Mouse (Mus musculus) embryonic fibroblast, embryonic 13.5 days (primary cell): ENCODE results near the gene Bcl7a. TPM values are rescaled to one million over a fixed set of nuclear protein-coding genes. Genes with fewer than 3 reads are reported as not detected.
A peak's percentile ranks its signal among the peaks of the same experiment; 100 is the strongest.

ENCODE experiments used
- H3K27ac ChIP-seq: 2 replicates; pipeline ENCODE4 v1.5.1; 2012; ENCODE audit warnings: low read length, control low read depth, inconsistent platforms; ENCODE audit not compliant: insufficient read depth
- H3K4me1 ChIP-seq: 2 replicates; pipeline ENCODE4 v1.6.1; 2011; ENCODE audit warnings: low read length; ENCODE audit not compliant: control insufficient read depth, insufficient read depth
- H3K4me3 ChIP-seq: 2 replicates; pipeline ENCODE4 v1.5.1; 2011; ENCODE audit warnings: mild to moderate bottlenecking, control low read depth, low read length; ENCODE audit not compliant: insufficient read depth
- CTCF ChIP-seq: IDR thresholded peaks from 2 replicates; pipeline ENCODE4 v1.5.1; 2011; ENCODE audit warnings: mild to moderate bottlenecking, control low read depth, low read length, moderate library complexity, borderline replicate concordance; ENCODE audit not compliant: insufficient read depth
- POLR2A ChIP-seq: IDR thresholded peaks from 2 replicates; pipeline ENCODE4 v1.6.1; 2011; ENCODE audit warnings: low read depth, mild to moderate bottlenecking, control low read depth, low read length, moderate library complexity
- polyA plus RNA-seq: library from polyadenylated mRNA; stranded (reverse); fragments of >200 nt; gene quantifications from 2 replicates; pipeline ENCODE4 v1.2.4, GENCODE M21; 2011; ENCODE audit warnings: low read depth; ENCODE audit not compliant: missing spikeins, insufficient read length

Bcl7a gene
- polyA plus RNA-seq, 1 experiment, result 11.2 TPM

DNA sequence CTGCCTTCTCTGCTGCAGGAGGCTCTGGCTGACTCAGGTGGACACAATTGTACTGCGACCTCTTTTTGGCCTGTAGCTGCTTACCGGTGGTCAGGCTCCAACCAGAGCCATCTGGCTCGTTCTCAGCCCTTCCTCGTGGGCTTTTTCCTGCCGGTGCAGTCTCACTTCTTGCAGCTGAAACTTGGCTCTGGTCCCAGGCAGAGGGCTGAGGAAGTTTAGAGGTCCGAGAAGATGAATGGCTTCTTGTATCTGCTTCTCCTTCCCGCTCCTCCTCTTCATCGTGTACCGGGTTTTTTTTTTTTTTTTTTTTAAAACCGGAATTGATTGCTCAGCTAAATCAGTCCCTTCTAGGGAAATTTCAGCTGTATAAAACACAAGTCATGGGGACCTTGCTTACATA is 32.9 kb downstream of the Bcl7a start:
- Histone ChIP-seq H3K4me3 (no peak overlapping the region), H3K4me1 (no peaks in the 10 kb centered on the region), H3K27ac (no peak overlapping the region)
- TF ChIP-seq POLR2A (no peak), CTCF (no peak)

DNA sequence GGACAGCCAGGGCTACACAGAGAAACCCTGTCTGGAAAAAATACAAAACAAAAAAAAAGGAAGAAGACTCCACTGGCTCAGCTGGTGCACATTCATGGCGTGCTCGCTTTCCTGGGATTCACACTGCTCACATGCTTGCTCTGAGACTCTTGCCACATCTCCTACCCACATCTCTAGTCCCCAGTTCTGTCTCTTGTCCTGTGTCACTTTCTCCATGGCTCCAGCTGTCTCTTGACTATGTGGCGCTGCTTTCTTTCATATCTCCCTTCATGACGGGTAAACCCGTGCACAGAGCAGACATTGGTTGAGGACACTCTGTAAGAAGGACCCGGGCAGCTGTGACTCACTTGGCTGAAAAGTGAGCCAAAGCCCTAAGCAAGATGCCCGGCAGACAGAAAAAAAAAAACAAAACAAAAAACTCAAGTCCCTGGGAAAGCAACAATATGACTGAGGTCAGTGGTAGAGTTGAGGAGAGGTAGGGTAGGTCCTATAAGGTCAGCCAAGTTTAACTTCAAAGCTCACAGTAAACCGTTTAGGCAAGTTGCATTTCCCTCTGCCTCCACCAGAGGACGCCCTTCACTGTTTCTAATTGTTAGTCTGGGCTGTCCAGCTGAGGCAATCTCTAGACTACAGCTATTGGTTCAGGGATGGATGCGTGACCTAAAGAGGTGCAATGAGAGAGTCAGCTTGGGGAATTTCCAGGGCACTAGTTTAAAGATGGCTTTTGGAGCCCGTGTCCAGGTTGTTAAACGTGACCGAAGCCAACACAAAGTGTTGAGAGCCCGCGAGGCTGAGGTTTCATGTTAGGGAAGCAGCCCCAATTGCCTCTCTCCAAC is 33.7 kb downstream of the Bcl7a start:
- Histone ChIP-seq H3K4me3 (no peak overlapping the region), H3K4me1 (no peaks in the 10 kb centered on the region), H3K27ac (no peak overlapping the region)
- TF ChIP-seq CTCF, result peak; percentile 63; the same call in 1 of the 2 replicates
- TF ChIP-seq POLR2A, result no peak

DNA sequence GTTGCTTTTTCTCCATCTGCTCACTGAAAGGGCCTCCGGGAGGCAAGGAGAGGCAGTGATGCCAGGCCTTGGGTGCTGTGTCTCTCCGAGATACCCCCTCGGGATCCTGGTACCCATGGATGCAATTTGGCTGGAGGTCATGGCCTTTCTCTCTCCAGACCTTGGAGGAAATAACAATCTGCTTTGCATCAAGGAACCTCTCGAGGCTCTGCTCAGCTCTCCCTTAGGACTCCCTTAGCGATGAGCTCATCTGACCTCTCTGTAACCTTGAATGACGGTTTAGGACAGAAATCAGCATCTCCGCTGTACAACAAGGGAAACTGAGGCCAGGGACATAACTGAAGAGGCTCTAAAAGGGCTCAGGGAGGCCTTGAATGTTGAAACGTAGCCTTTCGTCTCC is 35.1 kb downstream of the Bcl7a start:
- Histone ChIP-seq H3K27ac (no peak overlapping the region), H3K4me1 (no peaks in the 10 kb centered on the region)

DNA sequence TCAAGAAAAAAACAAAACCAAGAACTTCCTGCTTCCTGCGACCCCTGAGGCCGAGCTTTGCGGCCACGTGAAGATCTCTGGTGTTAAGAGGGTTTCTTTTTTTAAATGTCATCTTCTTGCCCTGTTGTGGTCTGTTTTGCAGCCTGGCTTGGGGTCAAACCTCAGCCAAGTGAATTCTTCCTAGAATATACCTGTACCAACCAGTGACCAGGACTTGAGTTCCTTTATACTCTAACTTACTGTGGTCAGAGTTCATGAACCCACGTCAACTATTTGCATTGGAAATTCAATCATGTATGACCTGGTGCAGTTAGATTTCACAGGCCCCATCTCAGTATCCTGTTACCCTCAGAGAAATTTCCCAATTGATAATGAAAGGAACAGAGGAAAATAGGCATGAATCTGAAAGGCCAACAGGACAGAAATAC is 35.9 kb downstream of the Bcl7a start:
- H3K27ac ChIP-seq, result no peak overlapping the region
- no peak overlapping the region for H3K4me3 ChIP-seq
- no peak for TF ChIP-seq CTCF
- no peaks in the 10 kb centered on the region for H3K4me1 ChIP-seq

More for the DNA sequence above, 35.1 kb downstream of the Bcl7a start:
- no peak overlapping the region for H3K4me3 ChIP-seq
- TF ChIP-seq CTCF (no peak), POLR2A (no peak)

DNA sequence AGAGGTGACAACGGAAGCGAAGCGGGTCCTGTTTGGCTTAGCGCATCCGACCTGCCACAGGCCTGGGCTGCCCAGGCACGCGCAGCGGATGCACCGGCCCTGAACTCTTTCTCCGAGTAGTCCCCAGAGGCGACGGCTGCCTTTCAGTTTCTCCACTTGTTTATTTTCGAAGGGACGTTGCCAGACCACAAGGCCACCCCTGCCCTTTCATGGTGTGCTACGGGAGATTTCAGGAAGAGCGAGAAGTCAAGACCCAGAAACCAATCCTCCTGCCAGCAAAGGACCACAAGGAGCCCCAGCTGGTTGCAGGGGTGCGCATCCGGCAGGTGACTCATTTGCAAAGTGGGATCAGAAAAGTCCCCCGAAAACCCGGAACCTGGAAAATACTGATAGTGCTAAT is 38.3 kb downstream of the Bcl7a start:
- no peak for TF ChIP-seq POLR2A
- no peak for TF ChIP-seq CTCF
- no peak overlapping the region for H3K4me3 ChIP-seq

DNA sequence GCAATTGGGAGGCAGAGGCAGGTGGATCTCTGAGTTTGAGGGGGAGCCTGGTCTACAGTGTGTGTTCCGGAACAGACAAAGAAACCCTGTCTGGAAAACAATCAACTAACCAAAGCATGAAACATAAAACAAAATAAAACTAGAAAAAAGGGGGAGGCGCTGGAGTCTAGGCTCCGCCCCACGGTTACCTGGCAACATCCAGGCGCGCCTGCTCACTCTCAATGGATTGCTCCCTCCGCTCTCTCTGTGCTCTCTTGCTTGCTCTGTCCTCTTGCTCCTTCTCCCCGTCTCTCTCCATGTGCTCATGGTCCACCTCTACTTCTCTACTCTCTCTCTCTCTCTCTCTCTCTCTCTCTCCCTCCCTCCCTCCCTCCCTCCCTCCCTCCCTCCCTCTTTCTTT is 39.1 kb downstream of the Bcl7a start:
- TF ChIP-seq CTCF (no peak), POLR2A (no peak)
- Histone ChIP-seq H3K4me1 (no peaks in the 10 kb centered on the region), H3K4me3 (no peak overlapping the region), H3K27ac (no peak overlapping the region)

More for the DNA sequence above, 38.3 kb downstream of the Bcl7a start:
- Histone ChIP-seq H3K27ac (no peak overlapping the region), H3K4me1 (no peaks in the 10 kb centered on the region)

DNA sequence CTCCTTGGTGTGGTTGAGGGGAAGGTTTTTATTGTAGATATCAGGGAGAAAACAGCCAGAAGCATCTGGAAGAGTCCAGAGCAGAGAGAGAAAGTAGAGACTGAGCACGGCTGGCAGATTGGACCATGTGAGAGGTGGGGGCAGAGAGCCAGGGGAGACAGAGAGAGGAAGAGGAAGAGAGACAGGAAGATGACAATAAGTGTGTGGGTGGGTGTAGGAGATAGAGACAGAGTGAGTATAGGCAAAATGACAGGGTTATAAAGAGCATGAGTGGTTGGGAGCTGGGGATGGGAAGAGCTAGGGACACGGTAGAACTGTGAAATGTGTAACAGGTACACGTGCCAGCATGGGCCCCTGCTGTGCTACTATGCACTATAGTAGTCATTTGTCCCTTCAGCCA is 44.8 kb downstream of the Bcl7a start:
- Histone ChIP-seq H3K4me1 (no peaks in the 10 kb centered on the region), H3K4me3 (no peak overlapping the region), H3K27ac (no peak overlapping the region)
- TF ChIP-seq CTCF (no peak), POLR2A (no peak)

DNA sequence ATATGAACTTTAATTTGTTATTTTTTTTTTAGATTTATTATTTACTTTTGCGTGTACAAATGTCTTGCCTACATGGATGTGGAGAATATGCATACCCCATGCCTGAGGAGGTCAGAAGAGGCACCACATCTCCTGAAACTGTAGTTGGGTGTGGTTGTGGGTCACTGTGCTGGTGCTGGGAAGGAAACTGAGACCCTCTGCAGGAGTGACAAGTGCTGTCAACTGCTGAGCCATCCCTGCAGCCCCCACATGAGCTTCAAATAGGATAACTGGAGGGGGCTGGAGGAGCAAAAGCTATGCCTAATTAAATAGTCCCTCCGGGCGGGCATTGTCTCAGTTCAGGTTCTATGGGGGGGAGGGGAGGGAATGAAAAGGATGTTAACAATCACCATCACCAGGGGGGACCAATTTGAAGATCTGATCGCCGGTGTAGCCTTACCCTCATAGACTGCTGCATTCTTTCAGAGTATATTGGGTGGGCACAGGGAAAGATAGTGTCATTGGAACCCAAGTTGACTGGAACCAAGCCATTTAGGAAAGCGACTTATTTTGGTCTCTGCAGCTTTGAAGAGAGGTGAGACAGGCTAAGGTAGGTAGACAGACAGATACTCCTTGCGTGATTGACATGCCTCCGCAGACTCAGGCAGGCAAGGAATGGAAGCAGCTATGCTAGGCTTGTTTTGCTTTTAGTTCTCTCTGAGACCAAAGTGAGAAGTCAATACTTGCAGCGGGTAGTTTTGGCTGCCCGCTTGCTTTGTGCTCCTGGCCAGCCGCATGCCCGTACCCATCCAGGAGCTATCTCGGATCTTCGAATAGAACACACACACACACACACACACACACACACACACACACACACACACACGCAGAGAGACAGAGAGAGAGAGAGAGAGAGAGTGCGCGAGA is 47.2 kb downstream of the Bcl7a start:
- TF ChIP-seq POLR2A, result no peak; the same call in 1 of the 2 replicates
- TF ChIP-seq CTCF, result no peak
- no peak overlapping the region for H3K27ac ChIP-seq
- H3K4me3 ChIP-seq, result peak overlapping the region; percentile 31
- H3K4me1 ChIP-seq, result peaks cover 5% of the 10 kb centered on the region; the same call in 1 of the 2 replicates

DNA sequence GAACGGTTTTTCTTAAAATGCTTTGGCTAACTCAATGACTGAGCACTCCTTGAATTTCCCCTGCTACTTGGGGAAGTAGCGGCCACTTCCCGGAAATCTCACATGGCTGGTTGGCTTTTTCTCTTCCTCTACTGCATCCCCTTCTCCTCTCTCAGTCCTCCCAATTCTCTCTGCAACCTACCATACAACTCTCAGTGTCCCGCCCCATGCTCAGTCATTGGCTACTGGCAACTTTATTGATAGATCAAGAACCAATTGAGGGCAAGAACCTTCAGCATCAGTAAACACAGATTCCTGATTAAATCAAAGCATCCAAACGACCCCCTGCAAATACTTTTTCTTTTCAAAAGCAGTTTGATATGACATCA is 47.8 kb downstream of the Bcl7a start:
- Histone ChIP-seq H3K27ac (no peak overlapping the region), H3K4me3 (peak overlapping the region; percentile 31), H3K4me1 (peaks cover 7% of the 10 kb centered on the region)
- TF ChIP-seq POLR2A (no peak; the same call in 1 of the 2 replicates), CTCF (no peak)

DNA sequence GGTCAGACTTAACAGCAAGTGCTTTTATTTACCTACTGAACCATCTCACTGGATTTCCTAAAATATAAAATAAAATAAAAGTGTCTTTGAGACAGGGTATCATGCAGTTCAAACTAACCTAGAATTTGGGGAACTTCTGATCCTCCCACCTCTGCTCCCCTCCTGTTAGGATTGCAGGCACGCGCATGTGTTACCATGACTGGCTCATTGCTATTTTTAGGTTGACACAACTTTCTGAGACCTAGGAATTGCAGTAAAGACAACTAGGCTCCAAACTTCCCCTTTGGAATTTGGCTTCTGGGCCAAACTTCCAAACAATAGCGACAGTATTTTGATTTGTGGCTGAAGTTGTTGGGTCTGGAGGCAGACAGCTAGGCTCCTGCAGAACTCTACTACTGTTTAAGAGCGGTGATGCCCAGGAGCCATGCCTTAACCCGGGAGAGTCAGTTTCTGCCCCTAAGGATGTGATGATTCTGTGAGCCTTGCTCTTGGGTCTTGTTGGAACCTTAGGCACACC is 50.2 kb downstream of the Bcl7a start:
- TF ChIP-seq POLR2A (no peak), CTCF (no peak)
- peak overlapping the region; percentile 19; the same call in 1 of the 2 replicates for H3K4me3 ChIP-seq
- H3K27ac ChIP-seq, result peak overlapping the region; percentile 84
- H3K4me1 ChIP-seq, result peaks cover 9% of the 10 kb centered on the region
